Comparison of ENCODE assay signal across 8 mouse cellular contexts in the genomic region with DNA sequence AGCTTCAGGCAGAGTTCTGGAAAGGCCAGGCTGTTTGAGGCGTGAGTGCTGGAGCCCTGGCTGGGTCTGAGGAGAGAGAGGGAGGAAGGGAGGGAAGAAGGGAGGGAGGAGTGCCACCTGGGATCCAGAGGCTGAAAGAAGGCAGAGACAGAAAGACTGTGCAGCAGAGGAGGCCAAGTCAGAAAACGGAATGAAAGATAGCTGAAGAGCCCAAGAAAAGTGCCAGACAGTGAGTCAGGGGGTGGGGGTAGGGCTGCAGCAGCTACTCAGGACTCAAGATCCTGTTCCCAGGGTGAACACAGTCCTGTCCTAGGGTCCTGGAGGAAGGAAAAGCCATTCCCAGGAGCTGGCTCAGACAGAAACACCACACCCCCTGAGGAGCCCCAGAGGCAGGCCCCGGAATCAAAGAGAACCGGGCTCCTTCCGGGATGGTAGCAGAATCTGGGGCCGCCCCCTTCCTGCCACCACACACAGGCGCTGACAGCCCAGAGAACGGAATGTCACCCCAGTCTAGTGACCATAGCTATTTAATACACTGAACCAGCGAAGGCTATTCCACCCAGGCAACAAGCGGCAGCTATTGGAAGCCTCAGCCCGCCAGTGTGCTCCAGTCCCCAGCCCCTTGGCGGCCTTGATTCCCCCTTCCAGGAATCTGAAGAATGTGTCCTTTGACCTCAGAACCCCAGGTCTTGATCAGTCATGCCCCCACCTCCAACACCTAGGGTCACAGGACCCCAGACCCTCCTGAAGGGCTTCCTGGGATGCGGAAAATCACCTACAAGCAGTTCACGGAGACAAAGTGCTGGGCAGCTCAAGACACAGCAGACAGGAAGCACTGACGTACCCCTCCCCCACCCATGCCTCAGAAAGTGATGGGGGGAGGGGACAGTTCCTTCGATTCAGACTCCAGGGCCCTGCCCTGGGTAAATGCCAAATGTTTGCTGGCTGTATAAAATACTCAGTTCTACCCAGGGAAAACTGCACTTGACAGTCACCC. TPM values are rescaled to one million over a fixed set of nuclear protein-coding genes. Genes with fewer than 3 reads are reported as not detected.
DNase-seq lines count a peak whose midpoint lies in the region; ATAC-seq and TF ChIP-seq lines count a peak whose summit lies in the region.

No protein-coding gene starts in this region.

- no peak for TF ChIP-seq POLR2A in bone marrow macrophage, adult 2 months (IDR thresholded peaks at IDR 0.05; ENCODE audit: borderline replicate concordance, low read depth, low read length)

- no peak for ATAC-seq in forebrain, embryonic 15.5 days (replicated peaks)
- peak; percentile 37 to 52 for ATAC-seq in hematopoietic stem cell, adult 5-6 weeks (replicated peaks in 1 of 2; ENCODE audit: insufficient read depth in 1 of 2, low FRiP score in 2 of 2, low TSS enrichment in 1 of 2, low read depth in 1 of 2, poor library complexity in 2 of 2, severe bottlenecking in 2 of 2)
- peak; percentile 38 for ATAC-seq in megakaryocyte progenitor cell, adult 5-6 weeks (replicated peaks; ENCODE audit: poor library complexity)

- H3K9ac ChIP-seq in forebrain, embryonic 15.5 days (replicated peaks) = no peak overlapping the region

- peak overlapping the region; percentile 92 for H3K4me3 ChIP-seq in bone marrow macrophage, adult 2 months (ENCODE audit: insufficient read depth, low read length)
- H3K4me3 ChIP-seq in forebrain, embryonic 15.5 days = peak overlapping the region; percentile 75; the same call in 1 of the 2 replicates

- no peaks in the 10 kb centered on the region for H3K9me3 ChIP-seq in forebrain, embryonic 15.5 days

- peak overlapping the region; percentile 95 for H3K27ac ChIP-seq in bone marrow macrophage, adult 2 months (ENCODE audit: insufficient read depth, low read depth, low read length)
- H3K27ac ChIP-seq in forebrain, embryonic 15.5 days (replicated peaks) = peak overlapping the region; percentile 66

- peaks cover 46% of the 10 kb centered on the region for H3K4me1 ChIP-seq in bone marrow macrophage, adult 2 months (ENCODE audit: control insufficient read depth, insufficient read depth, low read length)
- peaks cover 62% of the 10 kb centered on the region for H3K4me1 ChIP-seq in forebrain, embryonic 15.5 days

- 6% methylated on average over 16 of the region's 16 CpGs for WGBS in forebrain, embryonic 15.5 days

- no peaks in the 10 kb centered on the region for H3K36me3 ChIP-seq in forebrain, embryonic 15.5 days

- intact Hi-C loops in left cerebral cortex, postnatal 36 days (cut with DNase I) = loop anchor here (2.0 kb wide), 1 partner anchor 29 kb away; no protein-coding TSS in a partner anchor

- DNase-seq in cerebellum, adult 18-20 months = peak; percentile 25 to 29
- no peak for DNase-seq in cerebellum, adult 11 months
- DNase-seq in left cerebral cortex, postnatal 36 days (ENCODE audit: low spot score in 2 of 2) = peak; percentile 59 to 62
- peak; percentile 39 for DNase-seq in spleen, adult 12 weeks (ENCODE audit: low spot score)

- TF ChIP-seq CTCF in bone marrow macrophage, adult 2 months (IDR thresholded peaks at IDR 0.05; ENCODE audit: low read depth, low read length) = no peak

- peak overlapping the region; percentile 93 for H3K4me2 ChIP-seq in forebrain, embryonic 15.5 days (replicated peaks)

- no peaks in the 10 kb centered on the region for H3K27me3 ChIP-seq in forebrain, embryonic 15.5 days

RNA-seq across cellular contexts. Expression of a gene that starts 3.0 kb away (rescaled TPM):
- 3.0 and 4.1 TPM in 2 replicates for polyA plus RNA-seq in bone marrow macrophage, adult 2 months (2012; ENCODE audit: insufficient read depth, insufficient read length, missing spikeins)
- polyA plus RNA-seq in forebrain, embryonic 15.5 days (2015; fragmentation: Nextera tagmentation; extraction: Ambion mirVana) = 1.6 and 2.0 TPM in 2 replicates
- total RNA-seq in hematopoietic stem cell, adult 5-6 weeks (2017) = 51.6 and 85.3 TPM in 2 replicates
- total RNA-seq in left cerebral cortex, postnatal 36 days (2021) = 10 to 100 TPM; 12.5 to 19.1 TPM
- total RNA-seq in megakaryocyte progenitor cell, adult 5-6 weeks (2015) = 9.0 and 12.3 TPM in 2 replicates
- total RNA-seq in megakaryocyte progenitor cell, adult 5-6 weeks (2017) = 13.3 and 18.9 TPM in 2 replicates

RNA-seq across cellular contexts. Expression of a gene that starts 41.9 kb away (rescaled TPM):
- not detected in 2 replicates for polyA plus RNA-seq in bone marrow macrophage, adult 2 months (2012; ENCODE audit: insufficient read depth, insufficient read length, missing spikeins)
- not detected in 2 replicates for polyA plus RNA-seq in forebrain, embryonic 15.5 days (2015; fragmentation: Nextera tagmentation; extraction: Ambion mirVana)
- not detected in 2 replicates for total RNA-seq in hematopoietic stem cell, adult 5-6 weeks (2017)
- under 1 TPM in 1 of 2 experiments, not detected in 1; 0.15 TPM for total RNA-seq in left cerebral cortex, postnatal 36 days (2021)
- total RNA-seq in megakaryocyte progenitor cell, adult 5-6 weeks (2015) = not detected in 2 replicates
- not detected in 2 replicates for total RNA-seq in megakaryocyte progenitor cell, adult 5-6 weeks (2017)

RNA-seq across cellular contexts. Expression of a gene that starts 44.1 kb away (rescaled TPM):
- 0.20 and 0.27 TPM in 2 replicates for polyA plus RNA-seq in bone marrow macrophage, adult 2 months (2012; ENCODE audit: insufficient read depth, insufficient read length, missing spikeins)
- polyA plus RNA-seq in forebrain, embryonic 15.5 days (2015; fragmentation: Nextera tagmentation; extraction: Ambion mirVana) = 0.57 and 0.69 TPM in 2 replicates
- 0.10 and 1.2 TPM in 2 replicates for total RNA-seq in hematopoietic stem cell, adult 5-6 weeks (2017)
- under 1 TPM; 0.50 to 0.67 TPM for total RNA-seq in left cerebral cortex, postnatal 36 days (2021)
- total RNA-seq in megakaryocyte progenitor cell, adult 5-6 weeks (2015) = 2.3 and 2.4 TPM in 2 replicates
- 3.4 and 5.7 TPM in 2 replicates for total RNA-seq in megakaryocyte progenitor cell, adult 5-6 weeks (2017)

RNA-seq across cellular contexts. Expression of a gene that starts 44.1 kb away (rescaled TPM):
- polyA plus RNA-seq in bone marrow macrophage, adult 2 months (2012; ENCODE audit: insufficient read depth, insufficient read length, missing spikeins) = 8.9 and 9.0 TPM in 2 replicates
- 25.5 and 26.2 TPM in 2 replicates for polyA plus RNA-seq in forebrain, embryonic 15.5 days (2015; fragmentation: Nextera tagmentation; extraction: Ambion mirVana)
- 4.7 and 4.9 TPM in 2 replicates for total RNA-seq in hematopoietic stem cell, adult 5-6 weeks (2017)
- 10 to 100 TPM; 36.3 to 40.6 TPM for total RNA-seq in left cerebral cortex, postnatal 36 days (2021)
- 7.9 and 8.7 TPM in 2 replicates for total RNA-seq in megakaryocyte progenitor cell, adult 5-6 weeks (2015)
- 5.1 and 7.4 TPM in 2 replicates for total RNA-seq in megakaryocyte progenitor cell, adult 5-6 weeks (2017)
